ENCODE assay signal across 11 mouse cellular contexts in genomic region chr7:41451864-41452263, GRCm38 (mm10). TPM values are rescaled to one million over a fixed set of nuclear protein-coding genes. Genes with fewer than 3 reads are reported as not detected.
DNase-seq lines count a peak whose midpoint lies in the region; ATAC-seq and TF ChIP-seq lines count a peak whose summit lies in the region.
"Had no signal": no experiment of that assay in that cellular context is flagged by ENCODE, and none has a peak within 500 bp of the region (broad histone marks: within the 10 kb centered on the region; RNA-seq: fewer than 3 reads in every experiment).

No protein-coding gene starts in this region.

- H3K36me3 ChIP-seq in forebrain, embryonic 10.5 days (replicated peaks), result no peaks in the 10 kb centered on the region
- H3K36me3 ChIP-seq in forebrain, embryonic 15.5 days, result no peaks in the 10 kb centered on the region
- no peaks in the 10 kb centered on the region for H3K36me3 ChIP-seq in E14TG2a.4 (ENCODE audit: insufficient read depth, low read length)
- no peaks in the 10 kb centered on the region for H3K36me3 ChIP-seq in hindbrain, embryonic 10.5 days
- H3K36me3 ChIP-seq in midbrain, embryonic 13.5 days, result no peaks in the 10 kb centered on the region
- H3K36me3 ChIP-seq: forebrain, embryonic 12.5 days had no signal

- TF ChIP-seq CTCF in E14TG2a.4 (conservative IDR thresholded peaks at IDR 0.05; ENCODE audit: low read length), result no peak

- DNase-seq in forebrain, embryonic 10.5 days (ENCODE audit: extremely low spot score, low spot score), result peak; percentile 14
- DNase-seq in hindbrain, embryonic 10.5 days (ENCODE audit: low spot score), result peak; percentile 24
- no peak for DNase-seq in urinary bladder, adult 2 months (ENCODE audit: low spot score)
- no peak for DNase-seq in urinary bladder, adult 18-20 months (ENCODE audit: low spot score in 2 of 2)
- no peak for DNase-seq in left cerebral cortex, adult 18-20 months (ENCODE audit: low spot score in 2 of 2)
- DNase-seq: thymus, postnatal 14 days had no signal

- no peak overlapping the region for H3K4me3 ChIP-seq in forebrain, embryonic 10.5 days
- no peak overlapping the region for H3K4me3 ChIP-seq in forebrain, embryonic 15.5 days
- peak overlapping the region; percentile 74 for H3K4me3 ChIP-seq in E14TG2a.4 (replicated peaks; ENCODE audit: low read length)
- H3K4me3 ChIP-seq in hindbrain, embryonic 10.5 days, result peak overlapping the region; percentile 32
- H3K4me3 ChIP-seq in midbrain, embryonic 13.5 days (replicated peaks), result 0 out of 2 replicates have a peak overlapping the region, but pooled peaks have one; percentile 3
- H3K4me3 ChIP-seq: forebrain, embryonic 12.5 days had no signal

- no peaks in the 10 kb centered on the region for H3K4me1 ChIP-seq in forebrain, embryonic 10.5 days
- H3K4me1 ChIP-seq in forebrain, embryonic 15.5 days, result no peaks in the 10 kb centered on the region
- peaks cover 4% of the 10 kb centered on the region; the same call in 1 of the 2 replicates for H3K4me1 ChIP-seq in E14TG2a.4 (replicated peaks; ENCODE audit: low read depth, low read length)
- H3K4me1 ChIP-seq in hindbrain, embryonic 10.5 days (replicated peaks), result no peaks in the 10 kb centered on the region
- no peaks in the 10 kb centered on the region for H3K4me1 ChIP-seq in midbrain, embryonic 13.5 days (replicated peaks)
- H3K4me1 ChIP-seq: forebrain, embryonic 12.5 days had no signal

- ATAC-seq in forebrain, embryonic 15.5 days (replicated peaks), result no peak
- ATAC-seq in midbrain, embryonic 13.5 days, result peak; percentile 69; the same call in 1 of the 2 replicates
- ATAC-seq: Patski had no signal

- no peaks in the 10 kb centered on the region for H3K27me3 ChIP-seq in forebrain, embryonic 10.5 days (ENCODE audit: poor library complexity, severe bottlenecking)
- no peaks in the 10 kb centered on the region for H3K27me3 ChIP-seq in forebrain, embryonic 15.5 days
- no peaks in the 10 kb centered on the region; the same call in 1 of the 2 replicates for H3K27me3 ChIP-seq in E14TG2a.4 (ENCODE audit: insufficient read depth, low read length)
- no peaks in the 10 kb centered on the region for H3K27me3 ChIP-seq in hindbrain, embryonic 10.5 days (ENCODE audit: insufficient read depth, poor library complexity, severe bottlenecking)
- H3K27me3 ChIP-seq in midbrain, embryonic 13.5 days, result no peaks in the 10 kb centered on the region
- H3K27me3 ChIP-seq: forebrain, embryonic 12.5 days had no signal

- peaks cover 25% of the 10 kb centered on the region for H3K9me3 ChIP-seq in forebrain, embryonic 10.5 days
- H3K9me3 ChIP-seq in forebrain, embryonic 15.5 days, result no peaks in the 10 kb centered on the region
- no peaks in the 10 kb centered on the region for H3K9me3 ChIP-seq in E14TG2a.4 (ENCODE audit: low read length)
- peaks cover 14% of the 10 kb centered on the region for H3K9me3 ChIP-seq in hindbrain, embryonic 10.5 days
- H3K9me3 ChIP-seq in midbrain, embryonic 13.5 days, result 0 out of 2 replicates have a peak, but pooled peaks cover 7% of the 10 kb centered on the region

- 15% methylated on average over 10 of the region's 10 CpGs for WGBS in forebrain, embryonic 10.5 days
- 11% methylated on average over 10 of the region's 10 CpGs for WGBS in forebrain, embryonic 15.5 days
- WGBS in hindbrain, embryonic 10.5 days, result 11% methylated on average over 10 of the region's 10 CpGs
- 11% methylated on average over 10 of the region's 10 CpGs for WGBS in midbrain, embryonic 13.5 days

- H3K27ac ChIP-seq in forebrain, embryonic 10.5 days, result no peak overlapping the region
- no peak overlapping the region for H3K27ac ChIP-seq in forebrain, embryonic 15.5 days (replicated peaks)
- H3K27ac ChIP-seq in hindbrain, embryonic 10.5 days, result 0 out of 2 replicates have a peak overlapping the region, but pooled peaks have one; percentile 56
- H3K27ac ChIP-seq in midbrain, embryonic 13.5 days, result no peak overlapping the region
- H3K27ac ChIP-seq: forebrain, embryonic 12.5 days had no signal

- no peak overlapping the region for H3K4me2 ChIP-seq in forebrain, embryonic 15.5 days (replicated peaks)
- H3K4me2 ChIP-seq in midbrain, embryonic 13.5 days (replicated peaks), result peak overlapping the region; percentile 16; the same call in 1 of the 2 replicates
- H3K4me2 ChIP-seq: forebrain, embryonic 12.5 days had no signal

- H3K9ac ChIP-seq in forebrain, embryonic 15.5 days (replicated peaks), result no peak overlapping the region
- no peak overlapping the region for H3K9ac ChIP-seq in midbrain, embryonic 13.5 days (replicated peaks)
- H3K9ac ChIP-seq: forebrain, embryonic 12.5 days had no signal

RNA-seq across cellular contexts. Expression of gene Vmn2r57, which starts 3.4 kb away (rescaled TPM):
- polyA plus RNA-seq in forebrain, embryonic 10.5 days (2016; fragmentation: Nextera tagmentation; extraction: Ambion mirVana), result 0.06 and 0.16 TPM in 2 replicates
- 0.32 and 0.33 TPM in 2 replicates for polyA plus RNA-seq in forebrain, embryonic 15.5 days (2015; fragmentation: Nextera tagmentation; extraction: Ambion mirVana)
- 0.15 and 0.17 TPM in 2 replicates for polyA plus RNA-seq in hindbrain, embryonic 10.5 days (2016; fragmentation: Nextera tagmentation; extraction: Ambion mirVana)
- 0.19 and 0.34 TPM in 2 replicates for polyA plus RNA-seq in midbrain, embryonic 13.5 days (2015; fragmentation: Nextera tagmentation; extraction: Ambion mirVana)
- 0.61 and 0.66 TPM in 2 replicates for polyA plus RNA-seq in urinary bladder, adult 2 months (2012; rRNA removed)
- total RNA-seq in left cerebral cortex, adult 18-20 months (2021), result under 1 TPM; 0.42 to 0.51 TPM

RNA-seq across cellular contexts. Expression of gene Gm20449, which starts 47.4 kb away (rescaled TPM):
- polyA plus RNA-seq in forebrain, embryonic 10.5 days (2016; fragmentation: Nextera tagmentation; extraction: Ambion mirVana), result 0.30 TPM in 1 of 2 replicates, not detected in the other
- polyA plus RNA-seq in forebrain, embryonic 15.5 days (2015; fragmentation: Nextera tagmentation; extraction: Ambion mirVana), result 0.05 and 0.06 TPM in 2 replicates
- polyA plus RNA-seq in hindbrain, embryonic 10.5 days (2016; fragmentation: Nextera tagmentation; extraction: Ambion mirVana), result 0.05 TPM in 1 of 2 replicates, not detected in the other
- 0.09 and 0.12 TPM in 2 replicates for polyA plus RNA-seq in midbrain, embryonic 13.5 days (2015; fragmentation: Nextera tagmentation; extraction: Ambion mirVana)
- 0.18 and 0.28 TPM in 2 replicates for polyA plus RNA-seq in urinary bladder, adult 2 months (2012; rRNA removed)
- under 1 TPM in 1 of 2 experiments, not detected in 1; 0.40 TPM for total RNA-seq in left cerebral cortex, adult 18-20 months (2021)
- polyA plus RNA-seq: forebrain, embryonic 12.5 days had no signal

RNA-seq across cellular contexts. Expression of gene AW146154, which starts 47.8 kb away (rescaled TPM):
- polyA plus RNA-seq in forebrain, embryonic 10.5 days (2016; fragmentation: Nextera tagmentation; extraction: Ambion mirVana), result 11.0 and 11.1 TPM in 2 replicates
- 4.6 and 5.0 TPM in 2 replicates for polyA plus RNA-seq in forebrain, embryonic 15.5 days (2015; fragmentation: Nextera tagmentation; extraction: Ambion mirVana)
- 7.7 and 11.3 TPM in 2 replicates for polyA plus RNA-seq in hindbrain, embryonic 10.5 days (2016; fragmentation: Nextera tagmentation; extraction: Ambion mirVana)
- 4.1 and 4.3 TPM in 2 replicates for polyA plus RNA-seq in midbrain, embryonic 13.5 days (2015; fragmentation: Nextera tagmentation; extraction: Ambion mirVana)
- polyA plus RNA-seq in urinary bladder, adult 2 months (2012; rRNA removed), result 14.3 and 17.4 TPM in 2 replicates
- 1 to 10 TPM; 8.3 to 8.5 TPM for total RNA-seq in left cerebral cortex, adult 18-20 months (2021)

RNA-seq across cellular contexts. Expression of gene AI987944, which starts 58.7 kb away (rescaled TPM):
- polyA plus RNA-seq in forebrain, embryonic 10.5 days (2016; fragmentation: Nextera tagmentation; extraction: Ambion mirVana), result 11.5 and 12.9 TPM in 2 replicates
- polyA plus RNA-seq in forebrain, embryonic 15.5 days (2015; fragmentation: Nextera tagmentation; extraction: Ambion mirVana), result 8.5 and 8.7 TPM in 2 replicates
- 8.6 and 12.2 TPM in 2 replicates for polyA plus RNA-seq in hindbrain, embryonic 10.5 days (2016; fragmentation: Nextera tagmentation; extraction: Ambion mirVana)
- 7.4 and 9.4 TPM in 2 replicates for polyA plus RNA-seq in midbrain, embryonic 13.5 days (2015; fragmentation: Nextera tagmentation; extraction: Ambion mirVana)
- polyA plus RNA-seq in urinary bladder, adult 2 months (2012; rRNA removed), result 13.7 and 13.9 TPM in 2 replicates
- 10 to 100 TPM; 11.2 to 12.2 TPM for total RNA-seq in left cerebral cortex, adult 18-20 months (2021)

Comparison
In these comparisons a context has a peak if more than half of its experiments do, and no peak if none do; other contexts are left out.
1. DNase-seq: peak in forebrain, embryonic 10.5 days (single experiment) and hindbrain, embryonic 10.5 days (single experiment); none in urinary bladder, adult 2 months (single experiment), urinary bladder, adult 18-20 months (0 of 2) and left cerebral cortex, adult 18-20 months (0 of 2).
2. H3K4me3 ChIP-seq: peak in E14TG2a.4 (single experiment), hindbrain, embryonic 10.5 days (single experiment) and midbrain, embryonic 13.5 days (single experiment); none in forebrain, embryonic 10.5 days (single experiment) and forebrain, embryonic 15.5 days (single experiment).